Mouse (Mus musculus) CH12.LX (cell line): Measurements from ENCODE around the gene Hs1bp3. TPM values are rescaled to one million over a fixed set of nuclear protein-coding genes. Genes with fewer than 3 reads are reported as not detected.

Experiments used
- DNase-seq: peaks from one replicate; pipeline ENCODE4 v3.0.0-alpha.2; 2013; ENCODE audit errors: extremely low read depth
- H3K27ac ChIP-seq: 2 replicates; pipeline ENCODE4 v1.5.1; 2012; ENCODE audit warnings: low read depth, mild to moderate bottlenecking, control low read depth, moderate library complexity; ENCODE audit not compliant: insufficient read depth
- H3K27me3 ChIP-seq: replicated peaks from 2 replicates; pipeline ENCODE3; 2012; ENCODE audit warnings: inconsistent platforms
- H3K36me3 ChIP-seq, 2 experiments: replicated peaks in 1 of 2; 2 replicates each; pipeline versions ENCODE3 to v1.6.1; 2012; ENCODE audit warnings: inconsistent platforms in 1 of 2, low read length in 1 of 2, mild to moderate bottlenecking in 1 of 2, mixed read lengths in 1 of 2, moderate library complexity in 1 of 2; ENCODE audit not compliant: control insufficient read depth in 1 of 2, insufficient read depth in 1 of 2
- H3K4me1 ChIP-seq, 2 experiments: 2 replicates each; pipeline ENCODE4 v1.6.1; 2012; ENCODE audit warnings: inconsistent platforms in 1 of 2, moderate library complexity in 1 of 2; ENCODE audit not compliant: insufficient read depth in 2 of 2, control insufficient read depth in 1 of 2
- H3K4me2 ChIP-seq: 2 replicates; pipeline ENCODE4 v1.6.1; 2012; ENCODE audit warnings: low read depth, mild to moderate bottlenecking, control low read depth; ENCODE audit not compliant: poor library complexity, insufficient read depth, severe bottlenecking
- H3K4me3 ChIP-seq, 3 experiments: fragments of 150-350 bp in 1 of 3; sonication (generic) in 1 of 3; replicated peaks in 1 of 3; 2 replicates each; pipeline versions ENCODE3 to v1.5.1; 2011 to 2012; ENCODE audit warnings: low read depth in 2 of 3, low read length in 2 of 3, mild to moderate bottlenecking in 2 of 3, moderate library complexity in 2 of 3, control low read depth in 1 of 3, improper control_type of control experiment in 1 of 3, inconsistent platforms in 1 of 3, mixed read lengths in 1 of 3; ENCODE audit not compliant: poor library complexity in 1 of 3
- H3K79me2 ChIP-seq: replicated peaks from 2 replicates; pipeline ENCODE4 v1.6.1; 2012; ENCODE audit warnings: mild to moderate bottlenecking, moderate library complexity; ENCODE audit not compliant: control insufficient read depth, poor library complexity, insufficient read depth, severe bottlenecking; ENCODE audit errors: extremely low read depth
- H3K9ac ChIP-seq: 2 replicates; pipeline ENCODE4 v1.6.1; 2012; ENCODE audit warnings: low read depth, mild to moderate bottlenecking, control low read depth, moderate library complexity; ENCODE audit not compliant: insufficient read depth
- H3K9me3 ChIP-seq: replicated peaks from 2 replicates; pipeline ENCODE3; 2012; ENCODE audit warnings: low read length, inconsistent platforms, mixed read lengths
- CHD1 ChIP-seq: IDR thresholded peaks from 2 replicates; pipeline ENCODE4 v1.6.1; 2012; ENCODE audit warnings: low read depth, low read length, improper control_type of control experiment, inconsistent platforms
- CHD2 ChIP-seq: IDR thresholded peaks from 2 replicates; pipeline ENCODE4 v1.6.1; 2011; ENCODE audit warnings: low read length, improper control_type of control experiment
- CTCF ChIP-seq, 2 experiments: IDR thresholded peaks in 1 of 2; conservative IDR thresholded peaks in 1 of 2; 2 replicates each; pipeline ENCODE4 v1.5.1; 2011 to 2012; ENCODE audit warnings: low read depth in 2 of 2, low read length in 2 of 2, improper control_type of control experiment in 1 of 2, inconsistent platforms in 1 of 2, mild to moderate bottlenecking in 1 of 2, moderate library complexity in 1 of 2
- ETS1 ChIP-seq: conservative IDR thresholded peaks from 2 replicates; pipeline ENCODE4 v1.6.1; 2012; ENCODE audit warnings: low read depth, mild to moderate bottlenecking, inconsistent platforms, low read length, improper control_type of control experiment, moderate library complexity
- GABPA ChIP-seq: IDR thresholded peaks from 2 replicates; pipeline ENCODE4 v1.6.1; 2012; ENCODE audit warnings: low read depth, low read length, improper control_type of control experiment, inconsistent platforms; ENCODE audit not compliant: insufficient replicate concordance
- JUN ChIP-seq: IDR thresholded peaks from 2 replicates; pipeline ENCODE4 v1.6.1; 2011; ENCODE audit warnings: low read depth, mild to moderate bottlenecking, low read length, improper control_type of control experiment, moderate library complexity; ENCODE audit not compliant: insufficient read depth
- MAX ChIP-seq: IDR thresholded peaks from 2 replicates; pipeline ENCODE4 v1.6.1; 2011; ENCODE audit warnings: low read length, improper control_type of control experiment
- MAZ ChIP-seq: IDR thresholded peaks from 2 replicates; pipeline ENCODE4 v1.6.1; 2012; ENCODE audit warnings: low read depth, mild to moderate bottlenecking, inconsistent platforms, low read length, improper control_type of control experiment, moderate library complexity
- MEF2A ChIP-seq: IDR thresholded peaks from 2 replicates; pipeline ENCODE4 v1.6.1; 2014; ENCODE audit warnings: low read depth, mild to moderate bottlenecking, inconsistent platforms, low read length, improper control_type of control experiment, borderline replicate concordance
- PAX5 ChIP-seq: IDR thresholded peaks from 2 replicates; pipeline ENCODE4 v1.6.1; 2012; ENCODE audit warnings: low read length, inconsistent platforms, mixed read lengths
- POLR2A ChIP-seq: IDR thresholded peaks from 2 replicates; pipeline ENCODE4 v1.6.1; 2011; ENCODE audit warnings: low read depth, mild to moderate bottlenecking, improper control_type of control experiment, low read length
- RCOR1 ChIP-seq: conservative IDR thresholded peaks from 2 replicates; pipeline ENCODE4 v1.6.1; 2012; ENCODE audit warnings: low read depth, mild to moderate bottlenecking, inconsistent platforms, low read length, improper control_type of control experiment
- SIN3A ChIP-seq: IDR thresholded peaks from 2 replicates; pipeline ENCODE4 v1.6.1; 2012; ENCODE audit warnings: low read length, improper control_type of control experiment, inconsistent platforms
- TBP ChIP-seq: conservative IDR thresholded peaks from 2 replicates; pipeline ENCODE4 v1.6.1; 2011; ENCODE audit warnings: low read depth, low read length, improper control_type of control experiment
- USF2 ChIP-seq: conservative IDR thresholded peaks from 2 replicates; pipeline ENCODE4 v1.6.1; 2011; ENCODE audit warnings: low read depth, low read length, improper control_type of control experiment
- ZNF384 ChIP-seq: IDR thresholded peaks from 2 replicates; pipeline ENCODE4 v1.6.1; 2012; ENCODE audit warnings: low read depth, low read length, improper control_type of control experiment, inconsistent platforms
- dilution Hi-C: fragments of 300-500 bp; cut with MboI; formaldehyde crosslinking; loops from 2 replicates; pipeline ENCODE4 v1.14.3; 2020; ENCODE audit warnings: low sequenced_read_pairs; ENCODE audit not compliant: extremely low pct_unique_long_range_greater_than_20kb, extremely low pct_ligation_motif_present
- in situ Hi-C: fragments of 300-500 bp; cut with MboI; formaldehyde crosslinking; loops from 3 replicates; pipeline ENCODE4 v1.14.3; 2019; ENCODE audit warnings: low sequenced_read_pairs, low pct_ligation_motif_present, low pct_unique_long_range_greater_than_20kb, mixed read lengths
- polyA plus RNA-seq: library from polyadenylated mRNA; unstranded; fragments of >175 nt; gene quantifications from 2 replicates; pipeline ENCODE4 v1.2.1, GENCODE M21; 2012; ENCODE audit warnings: low read depth; ENCODE audit not compliant: insufficient read length
- total RNA-seq, 2 experiments: library from RNA; depleted of rRNA; stranded (reverse); fragments of 300-350 nt in 1 of 2; fragments of >200 nt in 1 of 2; gene quantifications; 2 replicates each; pipeline ENCODE4 v1.2.3; 2012 to 2014

Hs1bp3 gene
- total and polyA plus RNA-seq, 3 experiments, result 2.6 to 10.1 (median 4.7) TPM

GRCm38 (mm10) chr12:8300521-8300920 is 12.7 kb upstream of the Hs1bp3 start:
- Histone ChIP-seq H3K27me3 (no peaks in the 10 kb centered on the region), H3K27ac (no peak overlapping the region), H3K4me3 (no peak overlapping the region), H3K4me2 (no peak overlapping the region), H3K4me1 (peaks cover 4 to 15% of the 10 kb centered on the region in 2 experiments), H3K9me3 (peaks cover 40% of the 10 kb centered on the region), H3K79me2 (no peaks in the 10 kb centered on the region), H3K9ac (no peak overlapping the region), H3K36me3 (peaks cover 0 to 9% of the 10 kb centered on the region in 2 experiments)
- no peak for DNase-seq
- dilution Hi-C loops (no loop called here), in situ Hi-C loops (loop anchor here (10.0 to 25.0 kb wide), 2 partner anchors 316 to 712 kb away; no protein-coding TSS in a partner anchor)
- no peak for TF ChIP-seq CTCF (conservative IDR thresholded peaks at IDR 0.05 in 1 of 2, IDR thresholded peaks at IDR 0.05 in 1 of 2; ENCODE audit: low read depth in 2 of 2, low read length in 2 of 2)
- no peak for TF ChIP-seq MAZ
- no peak for TF ChIP-seq RCOR1
- TF ChIP-seq GABPA, result no peak
- no peak for TF ChIP-seq CHD2
- no peak for TF ChIP-seq JUN
- TF ChIP-seq ZNF384, result no peak
- no peak for TF ChIP-seq SIN3A

- peaks cover 0 to 9% of the 10 kb centered on the region in 2 experiments for H3K36me3 ChIP-seq
- TF ChIP-seq MAX (no peak), PAX5 (no peak), SIN3A (no peak), CHD1 (no peak), ETS1 (no peak), TBP (no peak), USF2 (no peak), POLR2A (no peak), MEF2A (no peak)
- H3K79me2 ChIP-seq, result no peaks in the 10 kb centered on the region
- no peaks in the 10 kb centered on the region for H3K27me3 ChIP-seq
- in situ Hi-C loops, result loop anchor here (10.0 to 25.0 kb wide), 2 partner anchors 316 to 711 kb away; no protein-coding TSS in a partner anchor
- no peak overlapping the region for H3K9ac ChIP-seq
- dilution Hi-C loops, result no loop called here
- H3K4me1 ChIP-seq, result peaks cover 0 to 9% of the 10 kb centered on the region in 2 experiments; a peak in 2 of 4 replicates
- H3K4me2 ChIP-seq, result no peak overlapping the region
- no peak for DNase-seq
- no peak overlapping the region for H3K27ac ChIP-seq
- H3K4me3 ChIP-seq, result no peak overlapping the region
- H3K9me3 ChIP-seq, result peaks cover 40% of the 10 kb centered on the region
These were observed 12.0 kb upstream of the Hs1bp3 start for GRCm38 (mm10) chr12:8301011-8301814.
